Mouse (Mus musculus) midbrain, embryonic 11.5 days (tissue): ENCODE measurements at regions not wholly inside any gene's neighbourhood (a gene's known extent, or its start where the extent isn't known, plus 50 kb on each side); places are given as distances from the start of the nearest gene placed in this dataset.

Source experiments
- ATAC-seq: fragments of 200-750 bp; cut with Nextera tagmentation; 2 replicates; pipeline ENCODE4 v1.8.0; 2017; ENCODE audit warnings: moderate TSS enrichment, moderate library complexity; ENCODE audit not compliant: low FRiP score
- DNase-seq: peaks from one replicate; pipeline ENCODE4 v3.0.0; 2015; ENCODE audit warnings: low spot score; ENCODE audit errors: missing footprints
- H3K27ac ChIP-seq: fragments of 300-500 bp; sonication (generic); 2 replicates; pipeline ENCODE4 v1.5.1; 2014; ENCODE audit warnings: low read depth, low read length
- H3K27me3 ChIP-seq: fragments of 300-500 bp; sonication (generic); 2 replicates; pipeline ENCODE4 v1.6.1; 2014; ENCODE audit warnings: mild to moderate bottlenecking, low read length, moderate library complexity, mixed read lengths; ENCODE audit not compliant: control insufficient read depth, insufficient read depth
- H3K36me3 ChIP-seq: fragments of 300-500 bp; sonication (generic); 2 replicates; pipeline ENCODE4 v1.6.1; 2014; ENCODE audit warnings: mild to moderate bottlenecking, low read length, moderate library complexity, mixed read lengths; ENCODE audit not compliant: control insufficient read depth, insufficient read depth
- H3K4me1 ChIP-seq: fragments of 300-500 bp; sonication (generic); 2 replicates; pipeline ENCODE4 v1.6.1; 2014; ENCODE audit warnings: low read length; ENCODE audit not compliant: control insufficient read depth, insufficient read depth
- H3K4me2 ChIP-seq: fragments of 300-500 bp; sonication (generic); 2 replicates; pipeline ENCODE4 v1.6.1; 2014; ENCODE audit warnings: mild to moderate bottlenecking, moderate library complexity
- H3K4me3 ChIP-seq: fragments of 300-500 bp; sonication (generic); 2 replicates; pipeline ENCODE4 v1.5.1; 2014; ENCODE audit warnings: low read depth, low read length
- H3K9ac ChIP-seq: fragments of 300-500 bp; sonication (generic); 2 replicates; pipeline ENCODE4 v1.6.1; 2014; ENCODE audit warnings: low read length
- H3K9me3 ChIP-seq: fragments of 300-500 bp; sonication (generic); 2 replicates; pipeline ENCODE4 v1.6.1; 2016; ENCODE audit warnings: low read length; ENCODE audit not compliant: control insufficient read depth
- WGBS: fragments of 180-500 bp; shearing (Covaris S2); extraction: QIAGEN DNeasy Blood & Tissue Kit; methylation state at CpG from one replicate; pipeline ENCODE4 v1.1.7; 2014; 5-methylcytosine and 5-hydroxymethylcytosine counted together

- no peak overlapping the region for H3K4me2 ChIP-seq
- no peak overlapping the region for H3K9ac ChIP-seq
- no peaks in the 10 kb centered on the region for H3K36me3 ChIP-seq
- WGBS, result 61% methylated on average over 5 of the region's 5 CpGs
- DNase-seq (no peak), ATAC-seq (no peak)
- no peaks in the 10 kb centered on the region for H3K4me1 ChIP-seq
- no peak overlapping the region for H3K27ac ChIP-seq
- no peak overlapping the region for H3K4me3 ChIP-seq
- no peaks in the 10 kb centered on the region for H3K27me3 ChIP-seq
- H3K9me3 ChIP-seq, result no peaks in the 10 kb centered on the region
These were observed 238.4 kb upstream of the Rps6ka3 start for GRCm38 (mm10) chrX:158971726-158972125.

DNA sequence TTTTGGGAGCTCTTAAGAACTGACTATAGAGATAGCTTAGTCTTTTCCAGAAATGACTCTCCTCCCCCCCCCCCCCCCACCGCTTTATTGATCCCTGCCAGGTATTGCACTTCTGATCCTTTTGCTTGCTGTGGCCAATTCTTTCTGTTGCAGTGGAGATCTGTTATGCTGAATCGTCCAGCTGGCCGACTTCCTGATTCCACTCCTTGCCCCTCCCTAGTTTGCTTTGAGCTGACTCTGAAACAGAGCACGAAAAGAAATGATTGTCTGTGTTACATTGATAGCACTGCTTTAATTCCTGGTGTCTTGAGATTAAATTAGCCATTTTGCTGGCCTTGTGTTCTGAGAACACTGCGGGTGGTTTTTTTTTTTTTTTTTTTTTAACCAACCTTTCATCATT lies 233.5 kb upstream of the Rps6ka3 start:
- H3K9ac ChIP-seq, result no peak overlapping the region
- DNase-seq, result no peak
- 80% methylated on average over 4 of the region's 5 CpGs for WGBS
- H3K9me3 ChIP-seq, result no peaks in the 10 kb centered on the region
- no peak overlapping the region for H3K4me3 ChIP-seq
- no peak overlapping the region for H3K27ac ChIP-seq
- no peak overlapping the region for H3K4me2 ChIP-seq
- H3K36me3 ChIP-seq, result no peaks in the 10 kb centered on the region
- no peaks in the 10 kb centered on the region for H3K27me3 ChIP-seq
- ATAC-seq, result no peak
- H3K4me1 ChIP-seq, result no peaks in the 10 kb centered on the region

DNA sequence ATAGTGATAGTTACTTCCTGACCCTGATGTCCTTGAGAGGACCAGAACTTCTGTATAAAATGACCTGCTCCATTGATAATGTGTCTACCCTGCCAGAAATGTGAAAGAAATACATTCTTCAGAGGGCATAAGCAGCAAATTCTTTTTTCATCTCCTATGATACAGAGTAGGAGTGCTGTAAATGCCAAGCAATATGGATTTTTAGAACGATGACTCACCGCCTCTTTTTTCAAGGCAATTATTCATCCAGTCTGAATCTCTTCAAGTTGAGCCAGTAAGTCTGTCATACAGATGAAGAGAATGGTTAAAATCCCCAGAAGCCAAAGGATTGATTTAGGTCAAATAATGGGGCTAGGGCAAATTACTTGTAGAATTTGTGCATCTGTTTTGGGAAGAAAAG lies 225.4 kb upstream of the Rps6ka3 start:
- 95% methylated on average over 2 of the region's 2 CpGs for WGBS
- no peak overlapping the region for H3K4me3 ChIP-seq
- H3K9ac ChIP-seq, result no peak overlapping the region
- no peak overlapping the region for H3K4me2 ChIP-seq
- no peaks in the 10 kb centered on the region for H3K9me3 ChIP-seq
- H3K36me3 ChIP-seq, result no peaks in the 10 kb centered on the region
- ATAC-seq (no peak), DNase-seq (no peak)
- H3K4me1 ChIP-seq, result no peaks in the 10 kb centered on the region
- no peaks in the 10 kb centered on the region; the same call in 1 of the 2 replicates for H3K27me3 ChIP-seq
- H3K27ac ChIP-seq, result no peak overlapping the region

- DNase-seq, result no peak
- no peak for ATAC-seq
- no peak overlapping the region for H3K27ac ChIP-seq
- H3K9ac ChIP-seq, result no peak overlapping the region
- H3K9me3 ChIP-seq, result no peaks in the 10 kb centered on the region
- H3K4me2 ChIP-seq, result no peak overlapping the region
- no peak overlapping the region for H3K4me3 ChIP-seq
- WGBS, result 76% methylated on average over 3 of the region's 3 CpGs
- no peaks in the 10 kb centered on the region for H3K4me1 ChIP-seq
- H3K36me3 ChIP-seq, result no peaks in the 10 kb centered on the region
- H3K27me3 ChIP-seq, result no peaks in the 10 kb centered on the region; the same call in 1 of the 2 replicates
These were observed 222.4 kb upstream of the Rps6ka3 start for GRCm38 (mm10) chrX:158987676-158988075.

DNA sequence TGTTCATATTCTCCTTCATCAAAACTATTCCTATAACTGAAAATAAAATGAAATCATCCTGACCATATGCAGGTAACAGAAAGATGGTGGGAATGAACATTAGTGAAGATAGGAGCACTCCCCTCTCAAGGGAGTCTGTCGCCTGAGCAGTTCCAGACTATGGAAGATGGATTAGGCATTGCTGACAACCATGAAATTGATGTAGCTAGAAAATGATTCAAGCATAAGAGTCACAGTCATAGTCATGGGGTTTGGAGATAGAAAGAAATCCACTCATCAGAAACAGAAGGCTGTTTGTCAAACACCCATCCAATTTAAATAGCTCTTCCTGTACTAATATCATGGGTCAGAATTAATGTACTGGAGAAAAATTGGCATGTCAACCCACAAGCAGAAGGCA lies 191.2 kb upstream of the Rps6ka3 start:
- H3K4me3 ChIP-seq, result no peak overlapping the region
- no peak overlapping the region for H3K9ac ChIP-seq
- no peak for ATAC-seq
- WGBS, result 63% methylated on average over 1 of the region's 1 CpGs
- no peaks in the 10 kb centered on the region for H3K9me3 ChIP-seq
- H3K27me3 ChIP-seq, result no peaks in the 10 kb centered on the region
- H3K4me1 ChIP-seq, result no peaks in the 10 kb centered on the region
- no peak overlapping the region for H3K27ac ChIP-seq
- no peaks in the 10 kb centered on the region for H3K36me3 ChIP-seq
- DNase-seq, result no peak
- no peak overlapping the region for H3K4me2 ChIP-seq

DNA sequence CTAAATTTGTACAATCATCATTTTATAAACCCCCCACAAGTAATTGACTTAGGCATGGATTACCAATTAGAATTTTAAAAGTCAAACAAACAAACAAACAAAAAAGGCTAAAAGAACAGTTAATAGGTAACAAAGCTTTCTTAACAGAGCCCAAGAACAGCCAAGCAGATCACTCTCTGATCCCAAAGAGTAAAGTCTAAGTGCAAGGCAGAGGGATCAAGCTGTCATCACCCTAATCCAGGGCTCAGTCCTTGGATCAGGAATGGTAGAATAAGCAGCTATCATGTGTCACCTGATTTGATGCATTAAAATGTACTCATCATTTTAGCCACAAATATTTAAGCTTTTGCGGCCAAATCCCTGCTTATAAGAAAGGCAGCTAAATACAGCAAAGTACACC lies 183.8 kb upstream of the Rps6ka3 start:
- no peak for ATAC-seq
- WGBS, result 93% methylated on average over 1 of the region's 1 CpGs
- no peak for DNase-seq

GRCm38 (mm10) chrX:159031927-159032326 lies 178.2 kb upstream of the Rps6ka3 start:
- Histone ChIP-seq H3K9ac (no peak overlapping the region), H3K4me3 (no peak overlapping the region), H3K27me3 (no peaks in the 10 kb centered on the region), H3K36me3 (no peaks in the 10 kb centered on the region), H3K27ac (no peak overlapping the region), H3K4me2 (no peak overlapping the region), H3K9me3 (no peaks in the 10 kb centered on the region), H3K4me1 (no peaks in the 10 kb centered on the region)
- WGBS, result 76% methylated on average over 4 of the region's 4 CpGs
- no peak for DNase-seq
- no peak for ATAC-seq

More for the DNA sequence above, 183.8 kb upstream of the Rps6ka3 start:
- Histone ChIP-seq H3K9ac (no peak overlapping the region), H3K27me3 (no peaks in the 10 kb centered on the region), H3K9me3 (no peaks in the 10 kb centered on the region), H3K36me3 (no peaks in the 10 kb centered on the region), H3K4me1 (no peaks in the 10 kb centered on the region), H3K4me2 (no peak overlapping the region), H3K27ac (no peak overlapping the region), H3K4me3 (no peak overlapping the region)

GRCm38 (mm10) chrX:159043432-159043831 lies 166.7 kb upstream of the Rps6ka3 start:
- 21% methylated on average over 3 of the region's 3 CpGs for WGBS
- no peak for DNase-seq

DNA sequence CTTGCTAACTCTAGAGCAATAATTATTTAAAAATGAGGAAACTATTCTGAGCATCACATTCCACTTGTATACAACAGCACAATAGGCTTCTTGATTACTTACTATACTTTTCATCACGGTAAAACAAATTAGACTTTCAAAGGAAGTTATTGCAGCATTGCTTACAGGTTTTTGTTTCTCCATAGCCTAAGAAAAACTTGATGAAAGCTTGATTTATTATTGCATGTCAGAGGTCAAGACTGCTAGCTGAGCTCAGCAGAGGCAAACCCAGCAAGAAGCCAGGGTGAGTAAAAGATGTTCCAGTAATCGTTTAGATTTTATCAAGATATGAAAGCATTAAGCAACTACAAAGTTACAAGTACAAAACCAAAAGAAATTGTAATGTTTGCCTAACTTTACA lies 162.2 kb upstream of the Rps6ka3 start:
- Histone ChIP-seq H3K27me3 (no peaks in the 10 kb centered on the region; the same call in 1 of the 2 replicates), H3K4me1 (no peaks in the 10 kb centered on the region), H3K36me3 (no peaks in the 10 kb centered on the region), H3K9ac (no peak overlapping the region), H3K4me2 (no peak overlapping the region), H3K9me3 (no peaks in the 10 kb centered on the region), H3K4me3 (no peak overlapping the region), H3K27ac (no peak overlapping the region)
- DNase-seq (no peak), ATAC-seq (no peak)
- 73% methylated on average over 2 of the region's 2 CpGs for WGBS

More at GRCm38 (mm10) chrX:159043432-159043831, 166.7 kb upstream of the Rps6ka3 start:
- Histone ChIP-seq H3K4me2 (no peak overlapping the region), H3K9ac (no peak overlapping the region), H3K27ac (no peak overlapping the region), H3K4me1 (no peaks in the 10 kb centered on the region), H3K4me3 (no peak overlapping the region), H3K9me3 (no peaks in the 10 kb centered on the region), H3K27me3 (no peaks in the 10 kb centered on the region; the same call in 1 of the 2 replicates), H3K36me3 (no peaks in the 10 kb centered on the region)
- ATAC-seq, result no peak
